Mouse (Mus musculus): ENCODE measurements around the gene Zfp1. TPM values are rescaled to one million over a fixed set of nuclear protein-coding genes. Genes with fewer than 3 reads are reported as not detected.

The Zfp1 gene
- total RNA-seq, 1 experiment, result 18.7 TPM

DNA sequence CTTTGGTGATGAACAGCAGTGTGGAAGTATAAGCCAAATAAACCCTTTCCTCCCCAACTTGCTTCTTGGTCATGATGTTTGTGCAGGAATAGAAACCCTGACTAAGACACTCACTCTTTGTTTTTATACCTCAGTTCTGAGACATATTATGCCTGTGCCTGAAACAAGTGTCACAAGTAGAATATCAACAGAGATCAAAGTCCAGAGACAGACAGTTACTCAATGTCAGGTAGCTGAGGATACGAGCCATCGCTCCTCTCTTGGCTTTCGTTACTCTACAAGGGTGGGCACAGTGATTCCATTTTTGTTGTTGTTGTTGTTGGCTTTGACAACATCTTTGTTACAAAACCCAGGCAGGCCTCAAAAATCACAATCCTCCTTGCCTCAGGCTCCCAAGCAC, 10.2 kb upstream of the Zfp1 start:
- no peaks in the 10 kb centered on the region for H3K9me3 ChIP-seq (ENCODE audit: control insufficient read depth, insufficient read depth, low read depth, low read length)
- no peak overlapping the region for H3K4me3 ChIP-seq (ENCODE audit: insufficient read depth in 1 of 2, low read depth in 1 of 2, low read length in 2 of 2, poor library complexity in 1 of 2, severe bottlenecking in 1 of 2)
- no peak for DNase-seq (ENCODE audit: low read depth, low spot score)
- no peak overlapping the region for H3K27ac ChIP-seq (ENCODE audit: insufficient read depth, low read depth, low read length, poor library complexity, severe bottlenecking)
- H3K4me1 ChIP-seq (ENCODE audit: control insufficient read depth in 2 of 2, insufficient read depth in 2 of 2, low read length in 2 of 2, poor library complexity in 1 of 2), result peaks cover 0 to 13% of the 10 kb centered on the region in 2 experiments; a peak in 1 of 4 replicates
- TF ChIP-seq MAFK (IDR thresholded peaks at IDR 0.05; ENCODE audit: insufficient read depth, low read depth, low read length), result no peak
- no peak for TF ChIP-seq ZNF384 (IDR thresholded peaks at IDR 0.05; ENCODE audit: low read depth, low read length)
- TF ChIP-seq CHD2 (IDR thresholded peaks at IDR 0.05; ENCODE audit: low read depth, low read length), result no peak
- no peak for TF ChIP-seq HCFC1 (IDR thresholded peaks at IDR 0.05; ENCODE audit: borderline replicate concordance, insufficient read depth, low read length)
- TF ChIP-seq ZC3H11A (IDR thresholded peaks at IDR 0.05; ENCODE audit: borderline replicate concordance, low read depth, low read length), result no peak
- H3K36me3 ChIP-seq (ENCODE audit: control insufficient read depth, insufficient read depth, low read length, poor library complexity, severe bottlenecking), result no peaks in the 10 kb centered on the region
- in situ Hi-C loops (cut with MboI; ENCODE audit: low sequenced_read_pairs in 2 of 2, unreplicated experiment in 2 of 2), result no loop called here
- no peak overlapping the region for H3K9ac ChIP-seq (ENCODE audit: insufficient read depth, low read depth, low read length, poor library complexity, severe bottlenecking)

DNA sequence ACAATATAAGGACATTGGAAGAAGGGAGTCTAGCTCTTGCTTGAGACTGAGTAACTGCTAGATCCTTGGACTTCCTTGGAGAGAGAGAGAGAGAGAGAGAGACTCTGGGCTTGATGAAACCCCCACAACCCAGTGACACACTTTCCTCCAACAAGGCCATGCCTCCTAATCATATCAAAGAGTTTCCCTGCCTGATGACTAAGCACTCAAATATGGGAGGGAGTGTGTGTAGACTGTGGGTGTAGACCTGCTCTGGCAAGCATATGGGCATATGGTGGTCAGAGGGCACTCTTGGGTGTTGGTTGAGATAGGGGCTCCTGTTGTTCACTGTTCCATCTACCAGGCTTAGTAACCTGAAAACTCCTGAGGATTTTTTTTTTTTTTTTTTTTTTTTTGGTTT, 5.1 kb upstream of the Zfp1 start:
- Histone ChIP-seq H3K4me1 (ENCODE audit: control insufficient read depth in 2 of 2, insufficient read depth in 2 of 2, low read length in 2 of 2, poor library complexity in 1 of 2) (peaks cover 0 to 2% of the 10 kb centered on the region in 2 experiments; a peak in 1 of 4 replicates), H3K9ac (ENCODE audit: insufficient read depth, low read depth, low read length, poor library complexity, severe bottlenecking) (no peak overlapping the region), H3K9me3 (ENCODE audit: control insufficient read depth, insufficient read depth, low read depth, low read length) (no peaks in the 10 kb centered on the region), H3K27ac (ENCODE audit: insufficient read depth, low read depth, low read length, poor library complexity, severe bottlenecking) (no peak overlapping the region), H3K4me3 (ENCODE audit: insufficient read depth in 1 of 2, low read depth in 1 of 2, low read length in 2 of 2, poor library complexity in 1 of 2, severe bottlenecking in 1 of 2) (no peak overlapping the region), H3K36me3 (ENCODE audit: control insufficient read depth, insufficient read depth, low read length, poor library complexity, severe bottlenecking) (no peaks in the 10 kb centered on the region)
- DNase-seq (ENCODE audit: low read depth, low spot score), result no peak
- TF ChIP-seq CHD2 (IDR thresholded peaks at IDR 0.05; ENCODE audit: low read depth, low read length), result no peak
- TF ChIP-seq ZNF384 (IDR thresholded peaks at IDR 0.05; ENCODE audit: low read depth, low read length), result no peak
- TF ChIP-seq ZC3H11A (IDR thresholded peaks at IDR 0.05; ENCODE audit: borderline replicate concordance, low read depth, low read length), result no peak
- TF ChIP-seq MAFK (IDR thresholded peaks at IDR 0.05; ENCODE audit: insufficient read depth, low read depth, low read length), result no peak
- no peak for TF ChIP-seq HCFC1 (IDR thresholded peaks at IDR 0.05; ENCODE audit: borderline replicate concordance, insufficient read depth, low read length)
- in situ Hi-C loops (cut with MboI; ENCODE audit: low sequenced_read_pairs in 2 of 2, unreplicated experiment in 2 of 2), result no loop called here

DNA sequence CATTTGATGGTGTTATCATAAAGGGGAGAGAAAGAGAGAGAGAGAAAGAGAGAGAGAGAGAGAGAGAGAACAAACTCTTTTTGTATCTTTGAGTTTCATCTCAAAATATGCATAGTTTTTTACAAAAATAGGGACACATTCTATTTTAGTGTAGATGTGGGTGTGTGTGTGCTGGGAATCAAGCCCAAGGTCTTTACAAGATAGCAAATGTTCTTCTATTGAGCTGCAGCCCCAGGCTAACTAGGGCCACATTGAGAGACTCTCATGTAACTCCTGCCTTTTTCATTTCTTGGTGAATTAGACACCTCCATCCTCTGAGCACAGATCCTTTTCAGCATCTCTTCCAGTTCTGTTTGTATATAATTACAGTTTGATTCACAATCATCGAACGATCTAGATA, 2.1 kb upstream of the Zfp1 start:
- DNase-seq (ENCODE audit: low read depth, low spot score), result no peak
- H3K36me3 ChIP-seq (ENCODE audit: control insufficient read depth, insufficient read depth, low read length, poor library complexity, severe bottlenecking), result no peaks in the 10 kb centered on the region
- no peaks in the 10 kb centered on the region for H3K9me3 ChIP-seq (ENCODE audit: control insufficient read depth, insufficient read depth, low read depth, low read length)
- in situ Hi-C loops (cut with MboI; ENCODE audit: low sequenced_read_pairs in 2 of 2, unreplicated experiment in 2 of 2), result no loop called here
- H3K27ac ChIP-seq (ENCODE audit: insufficient read depth, low read depth, low read length, poor library complexity, severe bottlenecking), result no peak overlapping the region
- H3K4me3 ChIP-seq (ENCODE audit: insufficient read depth in 1 of 2, low read depth in 1 of 2, low read length in 2 of 2, poor library complexity in 1 of 2, severe bottlenecking in 1 of 2), result no peak overlapping the region
- TF ChIP-seq ZNF384 (IDR thresholded peaks at IDR 0.05; ENCODE audit: low read depth, low read length) (no peak), MAFK (IDR thresholded peaks at IDR 0.05; ENCODE audit: insufficient read depth, low read depth, low read length) (no peak)
- no peak overlapping the region for H3K9ac ChIP-seq (ENCODE audit: insufficient read depth, low read depth, low read length, poor library complexity, severe bottlenecking)
- H3K4me1 ChIP-seq (ENCODE audit: control insufficient read depth in 2 of 2, insufficient read depth in 2 of 2, low read length in 2 of 2, poor library complexity in 1 of 2), result peaks cover 2 to 3% of the 10 kb centered on the region in 2 experiments; a peak in 2 of 4 replicates

DNA sequence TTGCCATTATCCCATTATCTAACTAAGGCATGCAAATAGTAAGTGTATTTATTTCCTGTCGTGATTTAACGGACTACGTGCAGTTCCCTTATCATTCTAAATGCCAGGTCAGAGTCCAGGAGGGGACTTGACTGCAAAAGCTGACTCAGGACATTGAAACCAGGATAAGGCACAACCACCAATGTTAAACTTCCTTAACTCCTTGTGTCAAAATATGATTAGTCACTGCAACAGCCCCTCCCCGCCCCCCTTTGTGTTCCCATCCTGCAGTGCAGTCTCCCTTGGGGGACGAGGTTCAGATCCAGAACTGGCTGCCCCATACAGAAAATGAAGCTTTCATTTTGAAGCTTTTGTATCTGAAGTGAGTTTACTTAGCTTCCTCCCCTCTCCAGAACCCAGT, 705 bp upstream of the Zfp1 start:
- in situ Hi-C loops (cut with MboI; ENCODE audit: low sequenced_read_pairs in 2 of 2, unreplicated experiment in 2 of 2), result no loop called here
- no peaks in the 10 kb centered on the region for H3K9me3 ChIP-seq (ENCODE audit: control insufficient read depth, insufficient read depth, low read depth, low read length)
- no peak overlapping the region for H3K27ac ChIP-seq (ENCODE audit: insufficient read depth, low read depth, low read length, poor library complexity, severe bottlenecking)
- no peak for DNase-seq (ENCODE audit: low read depth, low spot score)
- H3K9ac ChIP-seq (ENCODE audit: insufficient read depth, low read depth, low read length, poor library complexity, severe bottlenecking), result peak overlapping the region; percentile 67; the same call in 1 of the 2 replicates
- no peaks in the 10 kb centered on the region for H3K36me3 ChIP-seq (ENCODE audit: control insufficient read depth, insufficient read depth, low read length, poor library complexity, severe bottlenecking)
- peaks cover 2 to 7% of the 10 kb centered on the region in 2 experiments for H3K4me1 ChIP-seq (ENCODE audit: control insufficient read depth in 2 of 2, insufficient read depth in 2 of 2, low read length in 2 of 2, poor library complexity in 1 of 2)
- H3K4me3 ChIP-seq (ENCODE audit: insufficient read depth in 1 of 2, low read depth in 1 of 2, low read length in 2 of 2, poor library complexity in 1 of 2, severe bottlenecking in 1 of 2), result peak overlapping the region; percentile 90 to 95; a peak in 3 of 4 replicates
- TF ChIP-seq MAFK (IDR thresholded peaks at IDR 0.05; ENCODE audit: insufficient read depth, low read depth, low read length) (peak; percentile 29; the same call in 1 of the 2 replicates), HCFC1 (IDR thresholded peaks at IDR 0.05; ENCODE audit: borderline replicate concordance, insufficient read depth, low read length) (no peak)

DNA sequence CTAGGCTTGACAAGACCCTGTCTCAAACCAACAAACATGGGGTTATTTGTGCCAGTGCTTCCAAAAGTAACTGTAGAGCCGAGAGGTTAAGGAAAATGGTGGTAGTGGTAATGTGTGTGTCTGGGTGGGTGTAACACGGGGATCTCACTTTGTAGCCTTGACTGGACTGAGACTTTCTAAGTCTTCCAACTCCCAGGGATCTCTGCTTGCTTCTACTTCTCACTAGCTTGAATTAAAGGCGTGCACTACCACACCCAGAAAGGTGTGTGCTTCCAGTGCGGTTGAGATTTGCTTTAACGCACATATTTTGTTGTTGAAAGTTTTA, 300 bp upstream of the Zfp1 start:
- H3K9me3 ChIP-seq (ENCODE audit: control insufficient read depth, insufficient read depth, low read depth, low read length), result no peaks in the 10 kb centered on the region
- in situ Hi-C loops (cut with MboI; ENCODE audit: low sequenced_read_pairs in 2 of 2, unreplicated experiment in 2 of 2), result no loop called here
- H3K4me3 ChIP-seq (ENCODE audit: insufficient read depth in 1 of 2, low read depth in 1 of 2, low read length in 2 of 2, poor library complexity in 1 of 2, severe bottlenecking in 1 of 2), result peak overlapping the region; percentile 90 to 95
- peak overlapping the region; percentile 67; the same call in 1 of the 2 replicates for H3K9ac ChIP-seq (ENCODE audit: insufficient read depth, low read depth, low read length, poor library complexity, severe bottlenecking)
- no peak for DNase-seq (ENCODE audit: low read depth, low spot score)
- H3K4me1 ChIP-seq (ENCODE audit: control insufficient read depth in 2 of 2, insufficient read depth in 2 of 2, low read length in 2 of 2, poor library complexity in 1 of 2), result peaks cover 2 to 9% of the 10 kb centered on the region in 2 experiments
- no peak for TF ChIP-seq CHD2 (IDR thresholded peaks at IDR 0.05; ENCODE audit: low read depth, low read length)
- no peak for TF ChIP-seq HCFC1 (IDR thresholded peaks at IDR 0.05; ENCODE audit: borderline replicate concordance, insufficient read depth, low read length)
- no peak for TF ChIP-seq ZNF384 (IDR thresholded peaks at IDR 0.05; ENCODE audit: low read depth, low read length)
- no peak for TF ChIP-seq ZC3H11A (IDR thresholded peaks at IDR 0.05; ENCODE audit: borderline replicate concordance, low read depth, low read length)
- TF ChIP-seq MAFK (IDR thresholded peaks at IDR 0.05; ENCODE audit: insufficient read depth, low read depth, low read length), result no peak
- H3K36me3 ChIP-seq (ENCODE audit: control insufficient read depth, insufficient read depth, low read length, poor library complexity, severe bottlenecking), result no peaks in the 10 kb centered on the region
- no peak overlapping the region for H3K27ac ChIP-seq (ENCODE audit: insufficient read depth, low read depth, low read length, poor library complexity, severe bottlenecking)
